Mouse (Mus musculus) brain, embryonic 14.5 days (tissue): ENCODE measurements around the gene Gmppb.

Source experiments
- CTCF ChIP-seq: fragments of 200-500 bp; IDR thresholded peaks from 2 replicates; pipeline ENCODE4 v1.5.1; 2012; ENCODE audit warnings: inconsistent platforms, mild to moderate bottlenecking, moderate library complexity, borderline replicate concordance; ENCODE audit not compliant: insufficient read depth, insufficient read length; ENCODE audit errors: extremely low read depth
- POLR2A ChIP-seq: fragments of 200-500 bp; IDR thresholded peaks from 2 replicates; pipeline ENCODE4 v1.6.1; 2012; ENCODE audit warnings: mild to moderate bottlenecking, inconsistent platforms, borderline replicate concordance; ENCODE audit not compliant: poor library complexity, insufficient read depth, insufficient read length, severe bottlenecking; ENCODE audit errors: extremely low read depth

- TF ChIP-seq CTCF (no peak), POLR2A (no peak)
These were observed 41.6 kb downstream of the Gmppb start for GRCm38 (mm10) chr9:108090611-108091120.
